Mouse (Mus musculus) spleen, adult 2 months (tissue): ENCODE data around the gene Sugt1.

Source experiments
- CTCF ChIP-seq: fragments of 200-500 bp; IDR thresholded peaks from 2 replicates; pipeline ENCODE4 v1.5.1; 2011; ENCODE audit warnings: mild to moderate bottlenecking, inconsistent platforms; ENCODE audit not compliant: insufficient read depth, insufficient read length, insufficient replicate concordance; ENCODE audit errors: extremely low read depth
- POLR2A ChIP-seq: fragments of 200-500 bp; IDR thresholded peaks from 2 replicates; pipeline ENCODE4 v1.6.1; 2011; ENCODE audit warnings: low read depth, low read length, inconsistent platforms

DNA sequence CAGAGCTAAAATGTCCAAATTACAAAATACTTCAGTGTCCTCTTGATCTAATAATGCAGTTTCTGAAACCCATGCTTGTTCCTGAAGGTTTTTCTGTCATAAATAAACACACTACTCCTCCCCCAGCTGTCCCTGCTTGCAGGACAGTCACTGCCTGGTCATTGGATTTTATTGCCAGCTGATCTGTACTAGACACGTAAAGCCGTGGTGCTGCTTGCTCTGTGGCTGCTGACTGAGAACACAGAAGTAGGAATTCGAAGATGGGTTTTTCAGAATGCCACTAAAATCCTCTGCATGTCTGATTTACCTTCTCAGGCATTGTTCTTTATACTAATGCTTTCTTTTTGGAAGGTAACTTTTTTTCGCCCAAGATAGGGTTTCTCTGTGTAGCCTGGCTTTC is 49.3 kb downstream of the Sugt1 start:
- no peak for TF ChIP-seq POLR2A
- no peak for TF ChIP-seq CTCF
